Mouse (Mus musculus) liver, postnatal 0 days (tissue): Measurements from ENCODE around the gene Mmgt1. TPM values are rescaled to one million over a fixed set of nuclear protein-coding genes. Genes with fewer than 3 reads are reported as not detected.

Experiments used
- ATAC-seq: fragments of 200-750 bp; cut with Nextera tagmentation; 2 replicates; pipeline ENCODE4 v1.8.0; 2017; ENCODE audit warnings: mild to moderate bottlenecking, moderate library complexity
- DNase-seq: peaks from one replicate; pipeline ENCODE4 v3.0.0-alpha.2; 2016
- H3K27ac ChIP-seq: fragments of 300-500 bp; sonication (generic); 2 replicates; pipeline ENCODE4 v1.5.1; 2014; ENCODE audit warnings: antibody characterized with exemption, moderate library complexity, mild to moderate bottlenecking, low read depth
- H3K27me3 ChIP-seq: fragments of 300-500 bp; sonication (generic); 2 replicates; pipeline ENCODE4 v1.6.1; 2014; ENCODE audit warnings: low read length, control low read depth, mixed read lengths; ENCODE audit not compliant: insufficient read depth
- H3K36me3 ChIP-seq: fragments of 300-500 bp; sonication (generic); replicated peaks from 2 replicates; pipeline ENCODE4 v1.6.1; 2014; ENCODE audit warnings: mild to moderate bottlenecking, control low read depth, low read length, moderate library complexity, mixed read lengths; ENCODE audit not compliant: insufficient read depth
- H3K4me1 ChIP-seq: fragments of 300-500 bp; sonication (generic); 2 replicates; pipeline ENCODE4 v1.6.1; 2014; ENCODE audit warnings: antibody characterized with exemption, mild to moderate bottlenecking, control low read depth; ENCODE audit not compliant: insufficient read depth
- H3K4me2 ChIP-seq: fragments of 300-500 bp; sonication (generic); 2 replicates; pipeline ENCODE4 v1.6.1; 2014; ENCODE audit warnings: low read depth, mild to moderate bottlenecking, low read length, moderate library complexity, mixed read lengths
- H3K4me3 ChIP-seq: fragments of 300-500 bp; sonication (generic); 2 replicates; pipeline ENCODE4 v1.5.1; 2014; ENCODE audit warnings: low read depth, low read length
- H3K9ac ChIP-seq: fragments of 300-500 bp; sonication (generic); replicated peaks from 2 replicates; pipeline ENCODE4 v1.6.1; 2014; ENCODE audit warnings: mild to moderate bottlenecking, moderate library complexity
- H3K9me3 ChIP-seq: fragments of 300-500 bp; sonication (generic); 2 replicates; pipeline ENCODE4 v1.6.1; 2016; ENCODE audit warnings: mild to moderate bottlenecking, control low read depth, low read length, mixed read lengths
- CTCF ChIP-seq: sonication (generic); IDR thresholded peaks from 2 replicates; pipeline ENCODE4 v1.5.1; 2016; ENCODE audit warnings: antibody characterized with exemption, low read depth
- EP300 ChIP-seq: IDR thresholded peaks from 2 replicates; pipeline ENCODE4 v1.6.1; 2016; ENCODE audit warnings: antibody characterized with exemption, low read depth, mild to moderate bottlenecking
- WGBS: fragments of 180-500 bp; shearing (Covaris S2); extraction: QIAGEN DNeasy Blood & Tissue Kit; methylation state at CpG from one replicate; pipeline ENCODE4 v1.1.7; 2014; ENCODE audit not compliant: insufficient replicate concordance; 5-methylcytosine and 5-hydroxymethylcytosine counted together
- polyA plus RNA-seq: library from polyadenylated mRNA; unstranded; fragments of >200 nt; fragmentation: Nextera tagmentation; extraction: Ambion mirVana; gene quantifications from 2 replicates; pipeline ENCODE4 v1.2.1, GENCODE M21; 2015

The Mmgt1 gene
- polyA plus RNA-seq, 1 experiment from 2014 or later = 5.0 TPM

GRCm38 (mm10) chrX:56609285-56609622 is 11.4 kb upstream of the Mmgt1 start:
- TF ChIP-seq EP300 (no peak), CTCF (no peak)
- no peak; the same call in 1 of the 2 replicates for ATAC-seq
- Histone ChIP-seq H3K36me3 (no peaks in the 10 kb centered on the region), H3K9ac (peak overlapping the region; percentile 72), H3K27ac (no peak overlapping the region), H3K4me1 (peaks cover 4% of the 10 kb centered on the region; the same call in 1 of the 2 replicates), H3K4me3 (peak overlapping the region; percentile 73), H3K4me2 (peak overlapping the region; percentile 82), H3K9me3 (no peaks in the 10 kb centered on the region), H3K27me3 (no peaks in the 10 kb centered on the region)
- WGBS = 21% methylated on average over 7 of the region's 7 CpGs
- DNase-seq = no peak

GRCm38 (mm10) chrX:56607032-56607710 is 9.3 kb upstream of the Mmgt1 start:
- no peak for DNase-seq
- no peak for ATAC-seq
- 0 out of 2 replicates have a peak overlapping the region, but pooled peaks have one; percentile 11 for H3K27ac ChIP-seq
- H3K36me3 ChIP-seq = no peaks in the 10 kb centered on the region
- WGBS = 52% methylated on average over 7 of the region's 7 CpGs
- peaks cover 4% of the 10 kb centered on the region; the same call in 1 of the 2 replicates for H3K4me1 ChIP-seq
- no peak overlapping the region for H3K9ac ChIP-seq
- no peak overlapping the region for H3K4me3 ChIP-seq
- H3K9me3 ChIP-seq = no peaks in the 10 kb centered on the region
- TF ChIP-seq CTCF (no peak), EP300 (no peak)
- no peaks in the 10 kb centered on the region for H3K27me3 ChIP-seq
- no peak overlapping the region for H3K4me2 ChIP-seq

- Histone ChIP-seq H3K27me3 (no peaks in the 10 kb centered on the region), H3K27ac (0 out of 2 replicates have a peak overlapping the region, but pooled peaks have one; percentile 11), H3K4me2 (no peak overlapping the region), H3K9ac (no peak overlapping the region), H3K36me3 (no peaks in the 10 kb centered on the region), H3K9me3 (no peaks in the 10 kb centered on the region), H3K4me3 (no peak overlapping the region), H3K4me1 (peaks cover 4% of the 10 kb centered on the region; the same call in 1 of the 2 replicates)
- DNase-seq (no peak), ATAC-seq (peak; percentile 22; the same call in 1 of the 2 replicates)
- TF ChIP-seq EP300 (no peak), CTCF (no peak)
- 59% methylated on average over 2 of the region's 2 CpGs for WGBS
Measured at GRCm38 (mm10) chrX:56606536-56606935, 8.7 kb upstream of the Mmgt1 start.

- Histone ChIP-seq H3K9ac (peak overlapping the region; percentile 85), H3K27ac (peak overlapping the region; percentile 58), H3K4me1 (no peaks in the 10 kb centered on the region), H3K4me3 (peak overlapping the region; percentile 71), H3K36me3 (no peaks in the 10 kb centered on the region), H3K4me2 (peak overlapping the region; percentile 69), H3K9me3 (no peaks in the 10 kb centered on the region), H3K27me3 (no peaks in the 10 kb centered on the region)
- WGBS = 13% methylated on average over 25 of the region's 25 CpGs
- ATAC-seq (peak; percentile 31), DNase-seq (peak; percentile 23)
- TF ChIP-seq CTCF (peak; percentile 48), EP300 (no peak)
Measured at GRCm38 (mm10) chrX:56597219-56597886, 516 bp downstream of the Mmgt1 start.

- no peak overlapping the region for H3K9ac ChIP-seq
- H3K4me1 ChIP-seq = no peaks in the 10 kb centered on the region
- H3K4me3 ChIP-seq = no peak overlapping the region
- H3K9me3 ChIP-seq = no peaks in the 10 kb centered on the region
- no peak overlapping the region for H3K4me2 ChIP-seq
- ATAC-seq (no peak), DNase-seq (no peak)
- TF ChIP-seq EP300 (no peak), CTCF (no peak)
- no peaks in the 10 kb centered on the region for H3K27me3 ChIP-seq
- no peak overlapping the region for H3K27ac ChIP-seq
- 67% methylated on average over 2 of the region's 2 CpGs for WGBS
- no peaks in the 10 kb centered on the region for H3K36me3 ChIP-seq
Measured at GRCm38 (mm10) chrX:56578200-56578599, 19.7 kb downstream of the Mmgt1 start.

- no peak for ATAC-seq
Measured at GRCm38 (mm10) chrX:56572465-56572864, 25.4 kb downstream of the Mmgt1 start.

More at GRCm38 (mm10) chrX:56572465-56572864, 25.4 kb downstream of the Mmgt1 start:
- WGBS = 16% methylated on average over 6 of the region's 6 CpGs
- Histone ChIP-seq H3K36me3 (no peaks in the 10 kb centered on the region), H3K27me3 (no peaks in the 10 kb centered on the region), H3K4me1 (no peaks in the 10 kb centered on the region), H3K4me3 (no peak overlapping the region), H3K9ac (no peak overlapping the region), H3K27ac (no peak overlapping the region), H3K4me2 (no peak overlapping the region), H3K9me3 (no peaks in the 10 kb centered on the region)
- TF ChIP-seq CTCF (peak; percentile 69), EP300 (no peak)
- peak; percentile 29 for DNase-seq
